Mouse (Mus musculus) embryonic facial prominence, embryonic 11.5 days (tissue): Measurements from ENCODE around the gene Spc24. TPM values are rescaled to one million over a fixed set of nuclear protein-coding genes. Genes with fewer than 3 reads are reported as not detected.

ENCODE experiments used
- ATAC-seq: fragments of 200-750 bp; cut with Nextera tagmentation; replicated peaks from 2 replicates; pipeline ENCODE4 v1.8.0; 2017; ENCODE audit warnings: low read depth; ENCODE audit not compliant: insufficient number of reproducible peaks, low FRiP score, low TSS enrichment
- DNase-seq: peaks from one replicate; pipeline ENCODE4 v3.0.0-alpha.2; 2015; ENCODE audit warnings: low spot score
- H3K27ac ChIP-seq: fragments of 300-500 bp; sonication (generic); replicated peaks from 2 replicates; pipeline ENCODE4 v1.5.1; 2014; ENCODE audit warnings: mild to moderate bottlenecking, low read depth, low read length, control low read depth
- H3K27me3 ChIP-seq: fragments of 300-500 bp; sonication (generic); 2 replicates; pipeline ENCODE4 v1.6.1; 2014; ENCODE audit warnings: mild to moderate bottlenecking, low read length, moderate library complexity, mixed read lengths; ENCODE audit not compliant: control insufficient read depth, insufficient read depth
- H3K36me3 ChIP-seq: fragments of 300-500 bp; sonication (generic); replicated peaks from 2 replicates; pipeline ENCODE4 v1.6.1; 2014; ENCODE audit warnings: low read depth, mild to moderate bottlenecking, low read length, moderate library complexity, mixed read lengths; ENCODE audit not compliant: control insufficient read depth, insufficient read depth
- H3K4me1 ChIP-seq: fragments of 300-500 bp; sonication (generic); 2 replicates; pipeline ENCODE4 v1.6.1; 2014; ENCODE audit warnings: low read length, mixed read lengths; ENCODE audit not compliant: control insufficient read depth, insufficient read depth
- H3K4me2 ChIP-seq: fragments of 300-500 bp; sonication (generic); 2 replicates; pipeline ENCODE4 v1.6.1; 2014; ENCODE audit warnings: low read depth, mild to moderate bottlenecking, control low read depth, low read length, moderate library complexity
- H3K4me3 ChIP-seq: fragments of 300-500 bp; sonication (generic); 2 replicates; pipeline ENCODE4 v1.5.1; 2014; ENCODE audit warnings: low read depth, low read length, control low read depth
- H3K9ac ChIP-seq: fragments of 300-500 bp; sonication (generic); replicated peaks from 2 replicates; pipeline ENCODE4 v1.6.1; 2014; ENCODE audit warnings: mild to moderate bottlenecking, control low read depth, low read length
- H3K9me3 ChIP-seq: fragments of 300-500 bp; sonication (generic); replicated peaks from 2 replicates; pipeline ENCODE4 v1.6.1; 2016; ENCODE audit warnings: mild to moderate bottlenecking, low read length, inconsistent platforms, mixed read lengths; ENCODE audit not compliant: control insufficient read depth
- WGBS: fragments of 180-500 bp; shearing (Covaris S2); extraction: QIAGEN DNeasy Blood & Tissue Kit; methylation state at CpG from one replicate; pipeline ENCODE4 v1.1.7; 2014; 5-methylcytosine and 5-hydroxymethylcytosine counted together
- polyA plus RNA-seq: library from polyadenylated mRNA; unstranded; fragments of >200 nt; fragmentation: Nextera tagmentation; extraction: Ambion mirVana; gene quantifications from 2 replicates; pipeline ENCODE4 v1.2.1, GENCODE M21; 2014

Gene Spc24
- polyA plus RNA-seq: 126 and 132 TPM in 2 replicates

DNA sequence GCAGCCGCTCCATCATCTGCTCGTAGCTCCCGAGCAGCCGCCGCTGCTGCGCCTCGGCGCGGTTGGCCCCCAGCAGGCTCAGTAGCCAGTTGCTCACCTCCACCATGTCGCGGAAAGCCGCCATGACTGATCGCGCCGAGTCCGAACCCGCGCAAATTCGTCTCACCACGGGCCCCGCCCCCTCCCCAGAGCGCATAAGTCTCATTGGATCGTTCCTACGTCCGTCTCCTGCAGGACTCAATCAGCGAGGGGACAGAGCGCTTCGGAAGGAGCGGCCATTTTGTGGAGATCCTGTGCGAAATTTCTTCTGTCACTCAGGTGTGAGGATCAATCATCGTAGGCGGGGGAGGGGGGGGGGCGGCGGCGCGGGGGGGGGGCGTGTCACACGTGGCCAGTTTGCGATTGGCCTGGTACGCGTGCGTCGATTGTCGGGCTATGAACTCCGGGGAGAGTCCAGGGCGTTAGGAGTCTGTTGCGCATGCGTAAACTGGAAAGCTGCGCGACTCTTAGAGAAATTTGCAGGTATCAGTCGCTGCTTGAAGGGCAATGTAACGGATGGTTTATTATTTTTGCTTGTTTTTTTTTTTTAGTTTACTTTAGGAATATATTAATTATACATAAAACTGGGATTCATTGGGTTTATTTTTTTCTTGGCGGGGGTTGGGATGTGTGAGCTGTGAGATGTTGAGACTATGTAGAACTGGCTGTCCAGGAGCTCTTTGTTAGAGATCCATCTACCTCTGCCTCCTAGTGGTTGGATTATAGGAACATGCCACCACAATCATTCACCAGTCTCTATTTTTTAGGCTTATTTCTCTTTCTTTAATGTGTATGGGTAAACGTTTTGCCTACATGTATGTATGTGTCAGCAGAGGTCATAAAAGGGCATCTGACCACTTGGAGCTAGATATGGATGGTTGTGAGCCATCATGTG lies at the start of gene Spc24:
Spc24 (minus strand) TSS at position 149 of the 934 bp plus-strand sequence.
- Histone ChIP-seq H3K36me3 (peaks cover 5% of the 10 kb centered on the region; the same call in 1 of the 2 replicates), H3K4me3 (peak within 1 kb of the TSS; percentile 82), H3K27me3 (no peaks in the 10 kb centered on the region), H3K9me3 (no peaks in the 10 kb centered on the region), H3K4me2 (peak within 1 kb of the TSS; percentile 64), H3K27ac (peak within 1 kb of the TSS; percentile 53; the same call in 1 of the 2 replicates), H3K9ac (peak within 1 kb of the TSS; percentile 81), H3K4me1 (no peaks in the 10 kb centered on the region)
- WGBS: under 1% methylated on average over 53 of the region's 54 CpGs
- peak; percentile 99 for DNase-seq
- peak; percentile 94 for ATAC-seq

DNA sequence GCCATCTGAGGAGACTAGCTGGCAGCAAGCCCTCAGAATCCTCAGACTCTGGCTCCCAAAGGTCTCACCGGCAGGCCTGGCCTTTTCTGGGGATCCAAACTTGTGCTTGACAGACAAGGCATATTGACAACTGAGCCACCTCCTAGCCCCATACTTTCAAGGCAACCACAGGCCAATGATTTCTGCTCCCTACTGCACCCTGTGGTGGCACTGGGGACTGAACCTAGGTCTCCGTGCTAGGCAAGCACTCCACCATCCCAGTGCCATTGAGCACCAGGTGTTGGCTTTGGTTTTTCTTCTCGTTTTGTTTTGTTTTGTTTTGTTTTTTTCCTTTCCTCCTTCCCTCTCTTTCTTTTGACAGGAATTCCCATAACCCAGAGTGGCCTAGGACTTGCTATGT lies 48.5 kb upstream of the Spc24 start:
- ATAC-seq: no peak
- Histone ChIP-seq H3K4me3 (no peak overlapping the region), H3K4me1 (no peaks in the 10 kb centered on the region), H3K27ac (no peak overlapping the region), H3K9ac (no peak overlapping the region), H3K4me2 (no peak overlapping the region), H3K36me3 (no peaks in the 10 kb centered on the region), H3K9me3 (no peaks in the 10 kb centered on the region), H3K27me3 (no peaks in the 10 kb centered on the region)
- 60% methylated on average over 3 of the region's 3 CpGs for WGBS
- DNase-seq: peak; percentile 14

DNA sequence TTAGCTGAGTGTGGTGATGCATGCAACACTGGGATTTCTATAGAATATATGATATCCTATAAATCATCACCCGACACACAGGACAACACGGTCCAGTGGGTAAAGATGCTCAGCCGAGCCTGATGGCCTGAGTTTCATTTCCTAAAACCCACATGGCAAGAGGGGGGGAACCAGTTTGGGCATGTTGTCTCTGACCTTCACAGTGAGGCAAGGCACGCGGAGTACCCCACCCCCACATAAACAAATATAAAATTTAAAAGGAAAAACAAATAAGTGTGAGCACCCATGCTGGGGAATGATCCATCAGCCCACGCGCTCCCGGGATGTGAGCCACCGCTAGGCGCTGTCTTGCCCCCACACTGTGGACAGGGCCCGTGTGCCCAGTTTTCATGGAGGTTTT lies 46.9 kb upstream of the Spc24 start:
- Histone ChIP-seq H3K9ac (no peak overlapping the region), H3K4me1 (no peaks in the 10 kb centered on the region), H3K36me3 (no peaks in the 10 kb centered on the region), H3K27ac (no peak overlapping the region), H3K4me2 (no peak overlapping the region), H3K4me3 (no peak overlapping the region), H3K27me3 (no peaks in the 10 kb centered on the region), H3K9me3 (no peaks in the 10 kb centered on the region)
- ATAC-seq (no peak), DNase-seq (no peak)
- 82% methylated on average over 11 of the region's 11 CpGs for WGBS

DNA sequence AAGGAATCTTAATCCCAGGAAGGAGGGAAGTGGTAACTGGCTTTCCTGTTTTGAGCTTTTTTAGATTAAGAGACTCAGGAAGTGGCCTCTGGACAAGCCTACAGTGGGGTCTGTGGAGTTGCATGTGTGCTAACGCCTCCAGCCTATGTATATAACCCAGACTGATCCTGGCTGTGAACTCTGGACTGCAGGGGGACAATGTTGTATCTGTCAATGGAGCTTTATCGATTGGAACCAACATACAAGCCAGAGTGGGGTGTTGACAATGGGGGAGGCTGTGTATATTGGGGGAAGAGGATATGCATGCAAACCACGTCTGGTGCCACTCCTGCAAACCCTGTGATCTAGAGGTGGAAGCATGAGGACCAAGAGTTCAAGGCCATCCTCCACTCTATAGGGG lies 46.3 kb upstream of the Spc24 start:
- Histone ChIP-seq H3K4me3 (no peak overlapping the region), H3K4me2 (no peak overlapping the region), H3K27me3 (no peaks in the 10 kb centered on the region), H3K27ac (no peak overlapping the region), H3K9me3 (no peaks in the 10 kb centered on the region), H3K36me3 (no peaks in the 10 kb centered on the region), H3K4me1 (no peaks in the 10 kb centered on the region), H3K9ac (no peak overlapping the region)
- no peak for DNase-seq
- no peak for ATAC-seq
- WGBS: 69% methylated on average over 3 of the region's 3 CpGs

DNA sequence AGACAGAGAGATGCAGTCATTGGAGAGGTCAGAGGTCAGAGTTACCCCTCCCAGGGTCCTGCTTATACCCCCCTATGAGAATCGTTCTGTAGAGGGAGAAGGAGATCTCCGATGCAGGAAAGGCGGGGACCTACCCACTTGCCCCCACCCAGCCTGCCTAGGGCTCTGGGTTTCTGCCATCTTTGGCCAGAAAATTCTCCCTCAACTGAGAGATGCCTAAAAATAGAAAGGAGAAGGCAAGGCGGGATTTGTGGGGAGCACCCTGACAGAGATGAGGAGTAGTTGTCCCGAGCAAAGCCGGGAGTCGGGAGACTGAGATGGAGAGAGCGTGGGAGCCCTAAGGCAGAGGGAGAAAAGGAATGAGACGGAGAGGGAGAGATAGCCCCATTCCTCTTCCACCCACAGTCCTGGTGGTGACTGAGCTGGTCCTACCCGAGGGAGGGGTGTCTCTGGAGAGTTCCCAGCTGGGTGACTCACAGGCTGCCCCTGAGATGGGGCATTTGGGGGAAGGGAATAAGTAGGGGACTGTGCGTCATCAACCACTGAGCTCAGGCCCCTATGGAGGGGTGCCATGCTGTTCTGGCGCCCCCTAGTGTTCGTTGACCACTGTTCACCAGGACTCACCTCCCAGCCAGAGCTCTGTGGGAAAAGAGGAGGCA lies 44.0 kb upstream of the Spc24 start:
- DNase-seq: peak; percentile 89
- no peak overlapping the region for H3K27ac ChIP-seq
- no peak overlapping the region for H3K4me2 ChIP-seq
- no peaks in the 10 kb centered on the region for H3K36me3 ChIP-seq
- no peaks in the 10 kb centered on the region for H3K4me1 ChIP-seq
- peak; percentile 81 for ATAC-seq
- H3K9me3 ChIP-seq: no peaks in the 10 kb centered on the region
- H3K9ac ChIP-seq: peak overlapping the region; percentile 32; the same call in 1 of the 2 replicates
- H3K4me3 ChIP-seq: no peak overlapping the region
- WGBS: 45% methylated on average over 13 of the region's 13 CpGs
- no peaks in the 10 kb centered on the region for H3K27me3 ChIP-seq

DNA sequence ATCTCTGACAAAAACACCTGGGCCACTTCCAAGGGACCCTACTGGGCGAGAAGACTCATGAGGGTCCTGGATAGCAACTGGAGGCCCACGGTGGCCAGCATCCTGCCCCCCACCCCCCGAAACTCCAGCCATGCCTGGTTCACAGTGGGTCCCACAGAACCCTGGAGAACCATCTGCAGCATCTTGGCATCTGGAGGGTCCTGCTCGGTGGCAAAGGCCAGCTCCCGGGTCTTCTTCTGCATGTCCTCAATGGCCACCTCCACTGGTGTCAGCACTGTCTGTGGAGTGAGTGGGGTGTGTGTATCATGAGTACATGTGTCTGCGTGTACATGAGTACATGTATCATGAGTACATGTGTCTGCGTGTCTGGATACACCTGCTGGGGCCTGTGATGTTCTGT lies 41.5 kb upstream of the Spc24 start:
- Histone ChIP-seq H3K9ac (no peak overlapping the region), H3K4me3 (no peak overlapping the region), H3K9me3 (no peaks in the 10 kb centered on the region), H3K4me2 (no peak overlapping the region), H3K27me3 (no peaks in the 10 kb centered on the region), H3K4me1 (peaks cover 4% of the 10 kb centered on the region), H3K36me3 (no peaks in the 10 kb centered on the region), H3K27ac (no peak overlapping the region)
- DNase-seq: no peak
- 94% methylated on average over 7 of the region's 7 CpGs for WGBS
- no peak for ATAC-seq

DNA sequence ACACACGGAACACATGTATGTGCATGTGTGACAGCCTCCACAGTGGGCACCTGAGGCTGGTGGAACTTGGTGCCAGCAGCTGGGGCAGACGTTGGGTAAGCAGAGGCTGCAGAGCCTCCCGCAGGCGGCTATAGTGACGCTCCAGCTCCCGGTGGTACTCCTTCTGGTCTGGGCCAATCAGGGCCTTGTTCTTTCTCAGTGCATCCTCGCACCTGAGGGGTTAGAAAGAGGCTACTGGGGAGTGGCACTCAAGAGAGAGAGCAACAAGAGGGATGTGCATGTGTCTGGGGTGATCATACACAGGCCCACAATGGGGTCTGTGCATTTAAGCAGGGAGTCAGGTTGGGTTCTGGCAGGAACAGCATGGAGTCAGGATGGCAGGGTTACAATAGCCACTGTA lies 41.0 kb upstream of the Spc24 start:
- no peak overlapping the region for H3K27ac ChIP-seq
- 78% methylated on average over 7 of the region's 7 CpGs for WGBS
- H3K9ac ChIP-seq: no peak overlapping the region
- H3K4me2 ChIP-seq: no peak overlapping the region
- ATAC-seq (no peak), DNase-seq (no peak)
- no peaks in the 10 kb centered on the region for H3K9me3 ChIP-seq
- H3K36me3 ChIP-seq: no peaks in the 10 kb centered on the region
- H3K4me1 ChIP-seq: peaks cover 9% of the 10 kb centered on the region
- no peaks in the 10 kb centered on the region for H3K27me3 ChIP-seq
- no peak overlapping the region for H3K4me3 ChIP-seq

DNA sequence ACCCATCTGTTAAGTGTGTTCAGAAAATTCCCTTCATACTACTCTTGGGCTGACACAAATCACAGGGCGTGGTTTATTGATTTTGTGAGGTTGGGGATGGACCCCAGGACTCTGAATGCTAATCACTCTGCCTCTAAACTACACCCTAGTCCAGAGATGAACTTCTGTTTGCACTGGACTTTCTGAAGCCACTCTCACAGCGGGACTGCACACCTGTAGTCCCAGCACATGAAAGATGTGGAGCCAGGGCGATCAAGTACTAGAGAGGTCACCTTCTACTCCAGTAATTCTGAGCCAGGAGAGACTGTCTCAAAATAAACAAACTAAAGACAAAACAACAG lies 38.9 kb upstream of the Spc24 start:
- Histone ChIP-seq H3K4me2 (peak overlapping the region; percentile 75; the same call in 1 of the 2 replicates), H3K9ac (peak overlapping the region; percentile 90; the same call in 1 of the 2 replicates), H3K4me1 (peaks cover 12% of the 10 kb centered on the region), H3K27ac (0 out of 2 replicates have a peak overlapping the region, but pooled peaks have one; percentile 90), H3K9me3 (no peaks in the 10 kb centered on the region), H3K27me3 (no peaks in the 10 kb centered on the region), H3K4me3 (peak overlapping the region; percentile 81), H3K36me3 (peaks cover 6% of the 10 kb centered on the region)
- ATAC-seq (no peak), DNase-seq (no peak)
- WGBS: 44% methylated on average over 3 of the region's 3 CpGs
